Mouse (Mus musculus) midbrain, embryonic 14.5 days (tissue): ENCODE measurements around the gene Grid2. TPM values are rescaled to one million over a fixed set of nuclear protein-coding genes. Genes with fewer than 3 reads are reported as not detected.
"Not testable (repeated sequence)": the region's sequence is repeated elsewhere in the genome, so short reads cannot be mapped to it uniquely, and the experiment has no call there.

ENCODE experiments used
- ATAC-seq: fragments of 200-750 bp; cut with Nextera tagmentation; 2 replicates; pipeline ENCODE4 v1.8.0; 2017; ENCODE audit warnings: moderate number of reproducible peaks, moderate library complexity; ENCODE audit not compliant: low FRiP score, low TSS enrichment
- DNase-seq: peaks from one replicate; pipeline ENCODE4 v3.0.0-alpha.2; 2015
- H3K27ac ChIP-seq: fragments of 300-500 bp; sonication (generic); replicated peaks from 2 replicates; pipeline ENCODE4 v1.5.1; 2014; ENCODE audit warnings: mild to moderate bottlenecking, low read depth, low read length, moderate library complexity
- H3K27me3 ChIP-seq: fragments of 300-500 bp; sonication (generic); 2 replicates; pipeline ENCODE4 v1.6.1; 2014; ENCODE audit warnings: low read length, control low read depth, mixed read lengths; ENCODE audit not compliant: control insufficient read depth, insufficient read depth
- H3K36me3 ChIP-seq: fragments of 300-500 bp; sonication (generic); 2 replicates; pipeline ENCODE4 v1.6.1; 2014; ENCODE audit warnings: low read length, control low read depth; ENCODE audit not compliant: control insufficient read depth, insufficient read depth
- H3K4me1 ChIP-seq: fragments of 300-500 bp; sonication (generic); 2 replicates; pipeline ENCODE4 v1.6.1; 2014; ENCODE audit warnings: mild to moderate bottlenecking, antibody characterized with exemption, low read length, control low read depth; ENCODE audit not compliant: control insufficient read depth, insufficient read depth
- H3K4me2 ChIP-seq: fragments of 300-500 bp; sonication (generic); 2 replicates; pipeline ENCODE4 v1.6.1; 2014; ENCODE audit warnings: mild to moderate bottlenecking, low read length, moderate library complexity
- H3K4me3 ChIP-seq: fragments of 300-500 bp; sonication (generic); replicated peaks from 2 replicates; pipeline ENCODE4 v1.5.1; 2014; ENCODE audit warnings: low read depth, low read length
- H3K9ac ChIP-seq: fragments of 300-500 bp; sonication (generic); replicated peaks from 2 replicates; pipeline ENCODE4 v1.6.1; 2014; ENCODE audit warnings: mild to moderate bottlenecking, low read length, moderate library complexity
- H3K9me3 ChIP-seq: fragments of 300-500 bp; sonication (generic); 2 replicates; pipeline ENCODE4 v1.6.1; 2016; ENCODE audit warnings: low read length, control low read depth, mixed read lengths; ENCODE audit not compliant: control insufficient read depth
- WGBS: fragments of 180-500 bp; shearing (Covaris S2); extraction: QIAGEN DNeasy Blood & Tissue Kit; methylation state at CpG from one replicate; pipeline ENCODE4 v1.1.7; 2014; 5-methylcytosine and 5-hydroxymethylcytosine counted together
- polyA plus RNA-seq: library from polyadenylated mRNA; unstranded; fragments of >200 nt; fragmentation: Nextera tagmentation; extraction: Ambion mirVana; gene quantifications from 2 replicates; pipeline ENCODE4 v1.2.1, GENCODE M21; 2014

Grid2 gene
- polyA plus RNA-seq, 1 experiment from 2014 or later = 14.5 TPM

DNA sequence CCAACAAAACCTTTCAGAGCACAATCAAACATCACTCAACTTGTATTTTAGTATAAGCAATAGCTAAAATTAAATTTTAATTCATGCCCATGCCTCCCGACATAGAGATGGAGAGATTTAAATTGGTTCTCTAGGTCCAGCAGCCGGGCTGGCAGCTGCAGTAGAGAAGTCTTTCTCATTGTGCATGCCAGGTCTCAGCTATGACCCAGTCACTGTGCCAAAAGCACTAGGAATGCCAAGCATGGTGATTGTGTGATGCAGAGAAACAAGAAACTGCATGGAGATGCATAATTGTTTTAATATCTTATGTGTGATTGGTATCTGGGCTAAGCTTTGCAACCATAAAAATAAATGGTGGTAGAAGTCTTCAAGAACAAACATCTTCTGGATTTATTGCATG lies 276.1 kb downstream of the Grid2 start:
- H3K27ac ChIP-seq = no peak overlapping the region
- no peak for DNase-seq
- no peak overlapping the region for H3K9ac ChIP-seq
- no peak overlapping the region for H3K4me3 ChIP-seq
- no peak overlapping the region for H3K4me2 ChIP-seq
- H3K4me1 ChIP-seq = no peaks in the 10 kb centered on the region
- H3K9me3 ChIP-seq = no peaks in the 10 kb centered on the region
- ATAC-seq = no peak
- H3K36me3 ChIP-seq = no peaks in the 10 kb centered on the region
- 90% methylated on average over 2 of the region's 2 CpGs for WGBS
- H3K27me3 ChIP-seq = no peaks in the 10 kb centered on the region

DNA sequence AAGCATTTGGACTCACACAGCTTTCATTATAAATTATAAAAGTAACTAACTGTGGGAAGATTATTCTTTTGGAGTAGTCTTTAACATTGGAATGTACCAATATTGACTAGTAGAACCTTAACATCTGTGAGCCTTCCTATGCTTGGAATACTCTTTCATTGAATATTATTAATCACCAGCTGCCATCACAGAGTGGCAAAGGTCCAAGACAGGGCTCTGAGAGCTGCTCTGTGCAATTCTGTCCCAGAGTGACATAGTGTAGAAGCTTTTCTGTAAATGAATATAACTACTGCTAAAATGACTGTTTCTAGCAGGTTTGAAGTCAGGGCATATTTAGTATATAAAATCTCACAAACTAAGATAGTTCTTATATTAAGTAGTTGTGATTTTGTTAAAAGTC lies 277.2 kb downstream of the Grid2 start:
- Histone ChIP-seq H3K36me3 (no peaks in the 10 kb centered on the region), H3K4me1 (no peaks in the 10 kb centered on the region), H3K4me3 (no peak overlapping the region), H3K4me2 (no peak overlapping the region), H3K27me3 (no peaks in the 10 kb centered on the region), H3K9me3 (no peaks in the 10 kb centered on the region), H3K9ac (no peak overlapping the region), H3K27ac (no peak overlapping the region)
- DNase-seq (no peak), ATAC-seq (no peak)

DNA sequence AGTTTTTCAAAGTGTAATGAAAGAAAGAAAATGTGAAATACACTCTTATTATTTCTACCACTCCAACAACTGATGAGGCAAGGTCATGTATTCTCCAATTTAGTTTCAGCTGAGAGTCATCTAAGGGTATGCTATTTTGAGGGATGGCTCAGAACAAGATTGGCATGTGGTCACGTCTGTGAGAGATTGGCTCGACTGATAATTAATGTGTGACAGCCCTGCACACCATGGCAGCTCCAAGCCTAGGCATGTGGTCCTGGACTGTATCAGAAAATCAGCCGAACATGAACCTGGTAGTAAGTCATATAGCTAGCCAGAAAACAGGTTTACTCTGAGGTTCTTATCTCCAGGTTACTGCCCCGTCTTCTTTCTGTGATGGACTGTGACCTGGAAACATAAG lies 292.1 kb downstream of the Grid2 start:
- no peak for ATAC-seq
- Histone ChIP-seq H3K4me2 (no peak overlapping the region), H3K36me3 (no peaks in the 10 kb centered on the region), H3K4me3 (no peak overlapping the region), H3K9me3 (no peaks in the 10 kb centered on the region), H3K4me1 (no peaks in the 10 kb centered on the region), H3K9ac (no peak overlapping the region), H3K27ac (no peak overlapping the region), H3K27me3 (no peaks in the 10 kb centered on the region)
- 84% methylated on average over 4 of the region's 4 CpGs for WGBS
- no peak for DNase-seq

GRCm38 (mm10) chr6:63568741-63569140 lies 313.1 kb downstream of the Grid2 start:
- H3K27me3 ChIP-seq, H3K4me1 ChIP-seq, H3K4me3 ChIP-seq, H3K36me3 ChIP-seq, H3K27ac ChIP-seq, H3K4me2 ChIP-seq, H3K9ac ChIP-seq, ATAC-seq, DNase-seq, H3K9me3 ChIP-seq: not testable (repeated sequence)
- WGBS = 79% methylated on average over 1 of the region's 1 CpGs

- no peak overlapping the region for H3K4me2 ChIP-seq
- 91% methylated on average over 4 of the region's 4 CpGs for WGBS
- no peak overlapping the region for H3K27ac ChIP-seq
These were observed 335.0 kb downstream of the Grid2 start for GRCm38 (mm10) chr6:63590681-63591080.

GRCm38 (mm10) chr6:63609570-63609969 lies 353.9 kb downstream of the Grid2 start:
- no peak overlapping the region for H3K4me2 ChIP-seq
- DNase-seq (no peak), ATAC-seq (no peak)
- no peak overlapping the region for H3K4me3 ChIP-seq
- H3K9me3 ChIP-seq = no peaks in the 10 kb centered on the region
- no peaks in the 10 kb centered on the region for H3K4me1 ChIP-seq
- no peaks in the 10 kb centered on the region for H3K36me3 ChIP-seq
- WGBS = 79% methylated on average over 2 of the region's 2 CpGs
- no peak overlapping the region for H3K9ac ChIP-seq
- no peak overlapping the region for H3K27ac ChIP-seq
- no peaks in the 10 kb centered on the region for H3K27me3 ChIP-seq

More at GRCm38 (mm10) chr6:63590681-63591080, 335.0 kb downstream of the Grid2 start:
- Histone ChIP-seq H3K27me3 (no peaks in the 10 kb centered on the region), H3K4me1 (no peaks in the 10 kb centered on the region), H3K9me3 (no peaks in the 10 kb centered on the region), H3K9ac (no peak overlapping the region), H3K4me3 (no peak overlapping the region), H3K36me3 (no peaks in the 10 kb centered on the region)
- DNase-seq = no peak
- no peak for ATAC-seq

GRCm38 (mm10) chr6:63635970-63636369 lies 380.3 kb downstream of the Grid2 start:
- Histone ChIP-seq H3K4me2 (no peak overlapping the region), H3K36me3 (no peaks in the 10 kb centered on the region), H3K27me3 (no peaks in the 10 kb centered on the region), H3K27ac (no peak overlapping the region), H3K4me1 (no peaks in the 10 kb centered on the region), H3K9ac (no peak overlapping the region), H3K9me3 (no peaks in the 10 kb centered on the region), H3K4me3 (no peak overlapping the region)
- ATAC-seq (0 out of 2 replicates have a peak, but pooled peaks have one; percentile 11), DNase-seq (no peak)
- WGBS = 89% methylated on average over 3 of the region's 3 CpGs

DNA sequence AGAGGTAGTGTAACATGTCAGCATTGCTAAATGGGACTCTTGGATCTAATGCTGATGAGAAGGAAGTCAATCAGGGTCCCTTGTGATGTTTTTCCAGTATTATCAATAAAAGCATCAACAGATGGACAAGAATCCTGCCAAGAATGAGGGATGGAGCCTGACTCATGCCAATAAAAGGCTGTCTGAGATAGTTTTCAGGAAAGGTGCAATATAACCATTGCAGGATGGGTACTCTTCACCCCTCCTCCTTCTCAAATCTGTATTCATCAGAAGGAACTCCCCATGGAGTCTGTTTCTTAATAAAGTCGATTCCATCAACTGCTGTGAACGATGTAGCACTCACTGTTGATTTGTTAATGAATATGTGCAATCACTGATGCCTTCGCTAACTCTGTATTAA lies 403.7 kb downstream of the Grid2 start:
- DNase-seq (peak; percentile 36), ATAC-seq (no peak)
- Histone ChIP-seq H3K4me3 (no peak overlapping the region), H3K9me3 (no peaks in the 10 kb centered on the region), H3K9ac (no peak overlapping the region), H3K4me1 (no peaks in the 10 kb centered on the region), H3K27me3 (no peaks in the 10 kb centered on the region), H3K36me3 (no peaks in the 10 kb centered on the region), H3K27ac (no peak overlapping the region), H3K4me2 (no peak overlapping the region)
- 41% methylated on average over 3 of the region's 3 CpGs for whole genome bisulfite sequencing

- no peak overlapping the region for H3K9ac ChIP-seq
- no peak for ATAC-seq
- no peaks in the 10 kb centered on the region for H3K4me1 ChIP-seq
- WGBS = 68% methylated on average over 3 of the region's 3 CpGs
- no peaks in the 10 kb centered on the region for H3K27me3 ChIP-seq
- no peaks in the 10 kb centered on the region for H3K9me3 ChIP-seq
- H3K4me2 ChIP-seq = no peak overlapping the region
- no peak for DNase-seq
- no peak overlapping the region for H3K4me3 ChIP-seq
- H3K36me3 ChIP-seq = no peaks in the 10 kb centered on the region
- no peak overlapping the region for H3K27ac ChIP-seq
These were observed 430.0 kb downstream of the Grid2 start for GRCm38 (mm10) chr6:63685689-63686088.
